Mouse (Mus musculus) frontal cortex, postnatal 10 days (tissue): ENCODE measurements around the gene Il23a.
"Not testable (repeated sequence)": the region's sequence is repeated elsewhere in the genome, so short reads cannot be mapped to it uniquely, and the experiment has no call there.

ENCODE experiments used
- DNase-seq, 2 experiments: peaks; one replicate each; pipeline ENCODE4 v3.0.0; 2022; ENCODE audit warnings: low spot score in 2 of 2, mixed read lengths in 1 of 2

The Il23a gene

GRCm38 (mm10) chr10:128268371-128268770 lies 30.2 kb downstream of the Il23a start, which contains the start of gene Apof:
Gene Apof (plus strand): TSS chr10:128268671.
- no peak for DNase-seq

- DNase-seq, result no peak
Measured at GRCm38 (mm10) chr10:128263393-128264310, 34.9 kb downstream of the Il23a start.

GRCm38 (mm10) chr10:128262300-128262699 lies 36.3 kb downstream of the Il23a start:
- DNase-seq, result no peak

GRCm38 (mm10) chr10:128260376-128260775 lies 38.2 kb downstream of the Il23a start:
- DNase-seq, result not testable (repeated sequence)

GRCm38 (mm10) chr10:128259946-128260345 lies 38.6 kb downstream of the Il23a start:
- no peak for DNase-seq

- no peak for DNase-seq
Measured at GRCm38 (mm10) chr10:128258953-128259352, 39.6 kb downstream of the Il23a start.

GRCm38 (mm10) chr10:128256328-128256727 lies 42.2 kb downstream of the Il23a start:
- no peak for DNase-seq

GRCm38 (mm10) chr10:128255925-128256324 lies 42.6 kb downstream of the Il23a start:
- no peak for DNase-seq

GRCm38 (mm10) chr10:128253677-128254255 lies 44.8 kb downstream of the Il23a start, which contains the start of gene Apon:
Gene Apon (plus strand): TSS chr10:128254096.
- DNase-seq, result no peak

GRCm38 (mm10) chr10:128250565-128250964 lies 48.0 kb downstream of the Il23a start:
- DNase-seq, result no peak

- DNase-seq, result no peak
Measured at GRCm38 (mm10) chr10:128247020-128247732, 51.4 kb downstream of the Il23a start.
